ENCODE assay signal across 16 mouse cellular contexts in the genomic region with DNA sequence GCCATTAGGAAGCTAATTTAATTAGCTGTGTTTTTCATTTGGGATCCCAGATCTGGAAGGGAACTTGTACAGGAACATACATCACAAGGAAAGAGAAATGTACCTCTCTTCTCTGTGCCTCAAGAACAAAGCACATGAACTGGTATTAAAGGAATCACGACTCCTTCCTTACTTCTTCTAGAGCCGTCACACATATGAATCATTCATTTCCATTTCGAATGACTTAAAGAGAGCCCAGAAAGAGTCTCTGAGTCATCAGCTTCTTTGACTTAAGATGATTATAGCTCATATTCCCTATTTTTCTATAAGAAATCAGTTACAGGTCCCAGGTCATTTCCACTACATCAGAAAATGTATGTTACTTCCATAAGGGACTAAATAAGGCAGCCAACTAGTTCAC.
"Had no signal": no experiment of that assay in that cellular context is flagged by ENCODE, and none has a peak within 500 bp of the region (broad histone marks: within the 10 kb centered on the region; RNA-seq: fewer than 3 reads in every experiment).

No protein-coding gene starts in this region.

- H3K36me3 ChIP-seq: liver, embryonic 15.5 days; lung, embryonic 15.5 days; midbrain, embryonic 13.5 days; midbrain, embryonic 15.5 days; neural tube, embryonic 12.5 days had no signal

- H3K4me2 ChIP-seq: liver, embryonic 15.5 days; lung, embryonic 15.5 days; midbrain, embryonic 13.5 days; midbrain, embryonic 15.5 days; neural tube, embryonic 12.5 days had no signal

- DNase-seq: liver, postnatal 0 days; lung, adult 2 months; lung, postnatal 14 days; lung, postnatal 36 days; right cerebral cortex, postnatal 14 days; thymus, adult 2 months; thymus, postnatal 25 days; thymus, postnatal 4 days had no signal

- H3K9me3 ChIP-seq: liver, embryonic 15.5 days; lung, embryonic 15.5 days; megakaryocyte, embryonic 14.5 days; midbrain, embryonic 13.5 days; midbrain, embryonic 15.5 days; neural tube, embryonic 12.5 days had no signal

- H3K4me1 ChIP-seq: liver, embryonic 15.5 days; lung, embryonic 15.5 days; midbrain, embryonic 13.5 days; midbrain, embryonic 15.5 days; neural tube, embryonic 12.5 days had no signal

- H3K9ac ChIP-seq: liver, embryonic 15.5 days; liver, postnatal 0 days; lung, embryonic 15.5 days; midbrain, embryonic 13.5 days; midbrain, embryonic 15.5 days; neural tube, embryonic 12.5 days had no signal

- H3K27ac ChIP-seq: liver, embryonic 15.5 days; lung, embryonic 15.5 days; macrophage; midbrain, embryonic 13.5 days; midbrain, embryonic 15.5 days; neural tube, embryonic 12.5 days had no signal

- H3K4me3 ChIP-seq: liver, embryonic 15.5 days; lung, embryonic 15.5 days; megakaryocyte, embryonic 14.5 days; midbrain, embryonic 13.5 days; midbrain, embryonic 15.5 days; neural tube, embryonic 12.5 days had no signal

- H3K27me3 ChIP-seq: liver, embryonic 15.5 days; lung, embryonic 15.5 days; midbrain, embryonic 15.5 days; neural tube, embryonic 12.5 days had no signal

- ATAC-seq: liver, postnatal 0 days; lung, postnatal 0 days; midbrain, embryonic 13.5 days; midbrain, embryonic 15.5 days had no signal
